ENCODE assay signal across 15 mouse cellular contexts in the genomic region with DNA sequence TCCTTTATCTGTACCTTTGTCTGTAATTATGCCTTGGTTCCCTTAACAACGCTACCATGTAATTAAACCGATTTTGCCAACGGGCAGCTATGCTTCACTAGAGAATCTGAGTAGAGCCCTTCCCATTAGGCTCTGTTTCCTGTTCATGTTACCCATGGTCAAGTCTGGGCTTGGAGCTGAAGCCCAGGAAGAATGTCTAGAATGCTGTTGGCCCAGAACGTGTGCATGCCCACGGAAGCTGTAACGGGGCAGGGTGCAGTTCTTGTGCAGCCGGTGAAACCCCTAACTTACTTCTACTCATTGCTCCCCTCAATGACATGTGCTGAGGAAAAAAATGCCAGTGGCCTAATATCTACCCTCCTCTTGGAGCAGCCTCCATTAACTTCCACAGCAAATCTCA. TPM values are rescaled to one million over a fixed set of nuclear protein-coding genes. Genes with fewer than 3 reads are reported as not detected.
DNase-seq lines count a peak whose midpoint lies in the region; ATAC-seq lines count a peak whose summit lies in the region.
"Had no signal": no experiment of that assay in that cellular context is flagged by ENCODE, and none has a peak within 500 bp of the region (broad histone marks: within the 10 kb centered on the region; RNA-seq: fewer than 3 reads in every experiment).

No protein-coding gene starts in this region.

- intact Hi-C loops in gastrocnemius, postnatal 14 days (cut with DNase I; ENCODE audit: low total_unique reads): no loop called here

- H3K4me1 ChIP-seq in forebrain, embryonic 13.5 days: peaks cover 30% of the 10 kb centered on the region
- peaks cover 20% of the 10 kb centered on the region for H3K4me1 ChIP-seq in forebrain, embryonic 12.5 days
- H3K4me1 ChIP-seq in neural tube, embryonic 12.5 days: peaks cover 14% of the 10 kb centered on the region
- H3K4me1 ChIP-seq in hindbrain, embryonic 15.5 days (replicated peaks): peaks cover 30% of the 10 kb centered on the region
- peaks cover 18% of the 10 kb centered on the region for H3K4me1 ChIP-seq in neural tube, embryonic 14.5 days (ENCODE audit: control insufficient read depth, insufficient read depth, low read length)

- WGBS in forebrain, embryonic 13.5 days: 69% methylated on average over 7 of the region's 7 CpGs
- WGBS in forebrain, embryonic 12.5 days: 78% methylated on average over 7 of the region's 7 CpGs
- 84% methylated on average over 7 of the region's 7 CpGs for WGBS in neural tube, embryonic 12.5 days
- WGBS in hindbrain, embryonic 15.5 days: 64% methylated on average over 7 of the region's 7 CpGs
- 75% methylated on average over 7 of the region's 7 CpGs for WGBS in neural tube, embryonic 14.5 days

- H3K27me3 ChIP-seq in forebrain, embryonic 13.5 days: no peaks in the 10 kb centered on the region
- no peaks in the 10 kb centered on the region for H3K27me3 ChIP-seq in forebrain, embryonic 12.5 days
- no peaks in the 10 kb centered on the region for H3K27me3 ChIP-seq in neural tube, embryonic 12.5 days (replicated peaks)
- H3K27me3 ChIP-seq in hindbrain, embryonic 15.5 days: no peaks in the 10 kb centered on the region
- H3K27me3 ChIP-seq in neural tube, embryonic 14.5 days (ENCODE audit: control insufficient read depth, insufficient read depth, low read length): no peaks in the 10 kb centered on the region

- no peaks in the 10 kb centered on the region for H3K9me3 ChIP-seq in forebrain, embryonic 13.5 days (replicated peaks)
- H3K9me3 ChIP-seq in forebrain, embryonic 12.5 days: no peaks in the 10 kb centered on the region
- no peaks in the 10 kb centered on the region for H3K9me3 ChIP-seq in neural tube, embryonic 12.5 days
- no peaks in the 10 kb centered on the region for H3K9me3 ChIP-seq in hindbrain, embryonic 15.5 days
- H3K9me3 ChIP-seq in neural tube, embryonic 14.5 days (ENCODE audit: control insufficient read depth, low read length): no peaks in the 10 kb centered on the region
- H3K9me3 ChIP-seq: liver, embryonic 12.5 days had no signal

- no peak for ATAC-seq in forebrain, embryonic 13.5 days
- no peak for ATAC-seq in forebrain, embryonic 12.5 days (ENCODE audit: low FRiP score)
- ATAC-seq in neural tube, embryonic 12.5 days (ENCODE audit: low FRiP score, low read depth): no peak
- ATAC-seq in hindbrain, embryonic 15.5 days (ENCODE audit: low FRiP score, low read depth): no peak
- no peak for ATAC-seq in neural tube, embryonic 14.5 days (ENCODE audit: low read depth)
- ATAC-seq: liver, embryonic 12.5 days had no signal

- H3K4me3 ChIP-seq in forebrain, embryonic 13.5 days: no peak overlapping the region
- no peak overlapping the region for H3K4me3 ChIP-seq in forebrain, embryonic 12.5 days (replicated peaks)
- H3K4me3 ChIP-seq in neural tube, embryonic 12.5 days: no peak overlapping the region
- H3K4me3 ChIP-seq in hindbrain, embryonic 15.5 days: no peak overlapping the region
- H3K4me3 ChIP-seq in neural tube, embryonic 14.5 days (ENCODE audit: low read depth, low read length): peak overlapping the region; percentile 86; the same call in 1 of the 2 replicates
- H3K4me3 ChIP-seq: liver, embryonic 12.5 days had no signal

- peak overlapping the region; percentile 92 for H3K4me2 ChIP-seq in forebrain, embryonic 13.5 days
- no peak overlapping the region for H3K4me2 ChIP-seq in forebrain, embryonic 12.5 days
- peak overlapping the region; percentile 92 for H3K4me2 ChIP-seq in neural tube, embryonic 12.5 days (replicated peaks)
- H3K4me2 ChIP-seq in hindbrain, embryonic 15.5 days: peak overlapping the region; percentile 61
- peak overlapping the region; percentile 85 for H3K4me2 ChIP-seq in neural tube, embryonic 14.5 days (ENCODE audit: low read depth, low read length)
- H3K4me2 ChIP-seq: heart, embryonic 11.5 days; liver, embryonic 12.5 days had no signal

- H3K27ac ChIP-seq in forebrain, embryonic 13.5 days: no peak overlapping the region
- H3K27ac ChIP-seq in forebrain, embryonic 12.5 days: no peak overlapping the region
- no peak overlapping the region for H3K27ac ChIP-seq in neural tube, embryonic 12.5 days
- no peak overlapping the region for H3K27ac ChIP-seq in hindbrain, embryonic 15.5 days (replicated peaks)
- H3K27ac ChIP-seq in neural tube, embryonic 14.5 days (ENCODE audit: low read depth, low read length): no peak overlapping the region
- H3K27ac ChIP-seq: liver, embryonic 12.5 days had no signal

- no peak for DNase-seq in neural tube, embryonic 10.5 days (ENCODE audit: extremely low spot score, low spot score)
- no peak for DNase-seq in gastrocnemius, postnatal 14 days
- DNase-seq in layer of hippocampus, postnatal 14 days (ENCODE audit: low spot score in 2 of 2): no peak
- DNase-seq: adrenal gland, adult 8-10 months; cerebellum, postnatal 36 days; lung, postnatal 10 days had no signal

- H3K36me3 ChIP-seq in forebrain, embryonic 13.5 days (ENCODE audit: poor library complexity, severe bottlenecking): peaks cover 14% of the 10 kb centered on the region
- H3K36me3 ChIP-seq in forebrain, embryonic 12.5 days (replicated peaks): peaks cover 10% of the 10 kb centered on the region; the same call in 1 of the 2 replicates
- 0 out of 2 replicates have a peak, but pooled peaks cover 3% of the 10 kb centered on the region for H3K36me3 ChIP-seq in neural tube, embryonic 12.5 days
- H3K36me3 ChIP-seq in hindbrain, embryonic 15.5 days: no peaks in the 10 kb centered on the region
- no peaks in the 10 kb centered on the region for H3K36me3 ChIP-seq in neural tube, embryonic 14.5 days (ENCODE audit: control insufficient read depth, insufficient read depth, low read length)
- H3K36me3 ChIP-seq: liver, embryonic 12.5 days had no signal

- no peak overlapping the region for H3K9ac ChIP-seq in forebrain, embryonic 13.5 days
- no peak overlapping the region for H3K9ac ChIP-seq in forebrain, embryonic 12.5 days
- H3K9ac ChIP-seq in neural tube, embryonic 12.5 days: no peak overlapping the region
- H3K9ac ChIP-seq in hindbrain, embryonic 15.5 days: no peak overlapping the region
- no peak overlapping the region for H3K9ac ChIP-seq in neural tube, embryonic 14.5 days (replicated peaks; ENCODE audit: low read depth, low read length)
- H3K9ac ChIP-seq: liver, embryonic 12.5 days had no signal

RNA-seq across cellular contexts. Expression of a gene that starts 4.5 kb away (rescaled TPM):
- 24.2 and 25.5 TPM in 2 replicates for polyA plus RNA-seq in forebrain, embryonic 13.5 days (2015; fragmentation: Nextera tagmentation; extraction: Ambion mirVana)
- 41.7 and 48.6 TPM in 2 replicates for polyA plus RNA-seq in forebrain, embryonic 12.5 days (2016; fragmentation: Nextera tagmentation; extraction: Ambion mirVana)
- 47.3 and 52.4 TPM in 2 replicates for polyA plus RNA-seq in neural tube, embryonic 12.5 days (2016; fragmentation: Nextera tagmentation; extraction: Ambion mirVana)
- 33.4 and 40.1 TPM in 2 replicates for polyA plus RNA-seq in hindbrain, embryonic 15.5 days (2015; fragmentation: Nextera tagmentation; extraction: Ambion mirVana)
- 33.8 and 38.5 TPM in 2 replicates for polyA plus RNA-seq in neural tube, embryonic 14.5 days (2014; fragmentation: Nextera tagmentation; extraction: Ambion mirVana)
- total RNA-seq in gastrocnemius, postnatal 14 days (2021): 1 to 10 TPM; 1.4 to 2.3 TPM
- total RNA-seq in layer of hippocampus, postnatal 14 days (2021): 10 to 100 TPM; 61.5 to 66.9 TPM
- total RNA-seq: hematopoietic stem cell, adult 5-6 weeks; monocyte, adult 5-6 weeks had no signal

RNA-seq across cellular contexts. Expression of a gene that starts 40.2 kb away (rescaled TPM):
- 32.5 and 36.5 TPM in 2 replicates for polyA plus RNA-seq in forebrain, embryonic 13.5 days (2015; fragmentation: Nextera tagmentation; extraction: Ambion mirVana)
- 45.4 and 54.2 TPM in 2 replicates for polyA plus RNA-seq in forebrain, embryonic 12.5 days (2016; fragmentation: Nextera tagmentation; extraction: Ambion mirVana)
- 61.5 and 67.9 TPM in 2 replicates for polyA plus RNA-seq in neural tube, embryonic 12.5 days (2016; fragmentation: Nextera tagmentation; extraction: Ambion mirVana)
- 63.5 and 63.7 TPM in 2 replicates for polyA plus RNA-seq in hindbrain, embryonic 15.5 days (2015; fragmentation: Nextera tagmentation; extraction: Ambion mirVana)
- 79.7 and 86.3 TPM in 2 replicates for polyA plus RNA-seq in neural tube, embryonic 14.5 days (2014; fragmentation: Nextera tagmentation; extraction: Ambion mirVana)
- total RNA-seq in gastrocnemius, postnatal 14 days (2021): 10 to 100 TPM; 15.7 to 19.8 TPM
- 100 to 1,000 TPM; 151 to 162 TPM for total RNA-seq in layer of hippocampus, postnatal 14 days (2021)
